Mouse (Mus musculus) layer of hippocampus, adult 9-10 months (tissue): ENCODE measurements at regions not wholly inside any gene's neighbourhood (a gene's known extent, or its start where the extent isn't known, plus 50 kb on each side); places are given as distances from the start of the nearest gene placed in this dataset.

ENCODE experiments used
- DNase-seq: peaks from one replicate; pipeline ENCODE4 v3.0.0; 2022; ENCODE audit warnings: low spot score

- DNase-seq: no peak
Measured at GRCm38 (mm10) chr9:93130561-93130960, 588.5 kb downstream of the Plod2 start.

DNA sequence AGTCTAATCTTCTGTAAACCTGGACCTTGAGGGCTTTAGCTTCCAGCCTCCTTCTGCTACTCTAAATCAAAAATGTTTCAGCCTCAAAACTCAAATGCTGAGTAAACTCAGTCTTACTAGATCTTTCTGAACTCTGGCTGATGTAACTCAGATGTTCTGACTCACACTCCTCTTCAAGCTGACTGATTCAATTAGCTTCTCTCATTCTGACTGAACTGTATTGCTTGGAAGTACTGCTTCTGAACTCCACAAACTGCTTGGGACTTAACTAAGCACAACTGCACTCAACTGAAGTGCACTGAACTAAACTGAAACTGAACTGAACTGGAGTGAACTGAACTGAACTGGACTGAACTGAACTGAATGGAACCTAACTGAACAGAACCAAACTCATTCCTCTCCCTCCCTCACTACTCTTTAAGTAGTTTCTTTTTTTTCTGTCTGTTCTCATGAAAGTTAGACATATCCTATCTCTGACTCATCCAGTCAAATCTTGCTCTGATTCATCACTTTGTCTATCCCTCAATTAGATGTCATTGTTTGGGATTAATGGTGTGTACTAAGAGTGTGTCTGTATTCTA, 589.7 kb downstream of the Plod2 start:
- no peak for DNase-seq

DNA sequence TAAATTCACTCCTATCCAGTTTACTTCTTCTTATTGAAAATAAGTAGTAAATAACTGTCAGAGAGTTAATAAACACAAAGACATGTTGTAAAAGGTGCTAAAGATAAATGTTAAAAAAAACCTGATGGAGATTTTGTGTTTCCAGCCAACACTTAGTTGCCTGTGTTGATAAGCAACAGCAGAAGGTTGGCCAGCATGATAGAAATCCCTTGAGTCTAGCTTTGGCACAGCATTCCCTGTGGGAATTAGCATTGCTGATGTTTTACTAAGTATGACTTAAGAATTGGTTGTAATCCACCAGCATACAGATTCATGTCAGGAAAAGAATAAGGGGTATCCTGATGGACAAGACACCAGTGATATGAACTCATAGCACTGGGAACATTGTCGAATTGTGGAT, 594.3 kb downstream of the Plod2 start:
- DNase-seq: no peak

GRCm38 (mm10) chr9:93170071-93170470, 628.0 kb downstream of the Plod2 start:
- DNase-seq: no peak

DNA sequence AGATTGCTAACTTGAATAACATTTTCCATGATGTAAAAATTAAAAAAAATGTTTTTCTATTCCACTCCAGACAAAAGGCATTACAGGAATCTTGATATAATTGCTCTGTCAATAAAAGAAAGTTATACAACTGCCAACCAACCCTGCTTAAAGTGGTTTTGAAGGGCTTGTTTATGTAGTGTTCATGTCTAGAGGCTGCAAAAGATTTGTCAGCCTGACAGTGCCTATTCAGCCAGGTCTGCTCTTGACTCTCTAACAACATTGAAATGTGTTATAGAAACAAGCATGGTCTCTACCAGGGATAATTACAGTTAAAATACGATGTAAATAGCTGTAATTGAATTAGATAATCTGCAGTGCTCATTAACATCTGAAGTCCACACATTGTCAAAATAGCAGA, 644.6 kb downstream of the Plod2 start:
- DNase-seq: no peak

DNA sequence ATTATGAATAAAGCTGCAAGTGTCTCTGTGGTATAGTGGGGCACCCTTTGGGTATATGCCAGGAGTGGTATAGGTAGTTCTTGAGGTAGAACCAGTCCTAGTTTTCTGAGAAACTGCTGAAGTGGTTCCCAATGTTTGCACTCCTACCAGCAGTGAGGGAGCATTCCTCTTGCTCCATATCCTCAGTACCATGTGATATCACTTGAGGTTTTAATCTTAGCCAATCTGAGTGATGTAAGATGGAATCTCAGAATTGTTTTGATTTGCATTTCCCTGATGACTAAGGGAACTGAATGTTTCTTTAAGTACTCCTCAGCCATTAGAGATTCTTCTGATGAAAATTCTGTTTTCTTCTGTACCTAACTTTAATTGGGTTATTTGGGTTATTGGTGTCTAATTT, 690.5 kb downstream of the Plod2 start:
- no peak for DNase-seq

DNA sequence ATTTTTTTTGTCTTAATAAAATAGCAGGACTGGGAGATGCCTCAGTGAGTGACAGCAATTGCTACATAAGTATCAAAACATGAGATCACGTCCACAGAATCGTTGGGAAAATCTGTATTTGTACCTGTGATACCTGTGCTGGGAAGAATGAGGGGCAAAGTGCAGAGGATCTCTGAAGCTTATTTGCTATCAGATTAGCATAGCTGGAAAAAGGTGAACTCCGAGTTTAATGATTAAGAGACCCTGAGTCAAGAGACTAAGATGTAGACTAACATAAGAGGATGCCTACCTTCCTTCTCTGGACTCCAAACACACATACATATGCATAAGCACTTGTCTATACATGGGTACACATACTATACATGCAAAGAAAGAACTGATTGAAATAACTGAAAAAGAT, 710.1 kb downstream of the Plod2 start:
- DNase-seq: no peak

DNA sequence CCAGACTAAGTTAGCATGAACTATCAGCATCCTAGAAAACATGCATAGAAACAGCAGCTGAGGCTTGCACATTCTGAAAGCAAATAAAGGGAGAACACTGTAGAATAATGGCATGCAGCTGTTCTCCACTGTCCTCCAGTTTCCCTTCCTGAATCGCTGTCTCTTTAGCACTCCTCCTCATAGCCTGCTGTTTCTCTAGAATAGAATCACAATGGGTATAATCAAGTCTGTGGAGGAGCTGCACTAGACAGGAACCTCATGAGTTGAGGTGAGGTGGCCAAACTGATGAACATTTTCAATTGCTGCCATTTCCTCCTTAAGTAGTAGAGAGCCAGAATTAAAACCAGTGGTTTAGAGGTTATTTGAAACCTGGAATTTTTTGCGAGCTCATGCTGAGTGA, 755.3 kb downstream of the Plod2 start:
- no peak for DNase-seq

DNA sequence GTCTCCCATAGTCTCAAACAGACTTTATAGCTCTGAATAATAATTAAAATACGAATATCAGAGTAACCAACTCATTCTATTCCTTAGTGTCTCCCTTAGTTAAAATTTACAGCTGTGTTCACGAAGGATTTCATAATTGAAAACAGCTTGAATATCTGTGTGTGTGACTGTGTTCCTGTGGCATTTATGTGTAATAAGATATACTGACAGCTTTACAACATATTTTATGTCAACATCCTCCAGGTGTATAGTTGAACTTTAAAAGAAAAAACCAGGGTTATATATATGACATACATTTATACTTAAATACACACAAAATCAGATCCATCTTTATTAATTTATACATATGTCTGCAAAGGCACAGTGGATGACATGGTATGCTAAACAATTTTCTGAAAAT, 764.7 kb downstream of the Plod2 start:
- no peak for DNase-seq

DNA sequence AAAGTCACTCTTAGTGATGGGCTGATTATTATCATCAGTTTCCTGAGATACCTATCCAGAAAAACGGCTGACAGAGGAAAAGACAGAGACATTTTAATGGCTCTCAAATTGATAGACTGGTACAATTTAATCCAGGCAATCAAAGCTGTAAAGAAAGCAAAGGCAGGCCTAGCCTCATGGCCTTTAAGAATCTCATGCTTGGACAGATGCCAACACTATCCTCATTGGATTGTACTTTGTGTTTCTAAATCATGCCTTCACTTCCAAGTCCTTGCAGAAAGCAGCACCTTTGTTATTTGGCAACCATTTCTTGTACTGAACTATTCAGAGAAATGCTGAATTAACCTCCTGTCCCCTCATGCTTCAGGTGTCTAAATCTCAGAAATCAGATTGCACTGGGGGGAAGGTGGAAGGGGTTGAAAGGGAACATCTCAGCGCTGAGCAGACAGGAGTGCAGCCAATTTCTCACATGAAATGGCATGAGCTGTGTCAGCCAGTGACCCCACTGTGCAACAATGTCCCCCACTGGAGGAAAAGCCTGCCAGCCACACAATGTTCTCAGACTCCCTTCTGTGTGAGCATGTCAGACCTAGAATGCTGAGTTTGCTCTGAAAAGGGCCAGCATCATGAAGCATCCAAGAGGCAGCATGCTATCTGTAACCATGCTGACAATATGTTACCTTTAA, 787.1 kb downstream of the Plod2 start:
- DNase-seq: no peak
